Mouse (Mus musculus) heart, adult 2 months (tissue): ENCODE data around the gene Vipr1.

Source experiments
- CTCF ChIP-seq: fragments of 200-600 bp; IDR thresholded peaks from 2 replicates; pipeline ENCODE4 v1.8.1; 2022; ENCODE audit warnings: antibody characterized with exemption, mild to moderate bottlenecking, moderate library complexity
- POLR2A ChIP-seq: fragments of 200-500 bp; IDR thresholded peaks from 2 replicates; pipeline ENCODE4 v1.6.1; 2011; ENCODE audit warnings: mild to moderate bottlenecking, low read depth, low read length, control low read depth; ENCODE audit not compliant: insufficient read depth

DNA sequence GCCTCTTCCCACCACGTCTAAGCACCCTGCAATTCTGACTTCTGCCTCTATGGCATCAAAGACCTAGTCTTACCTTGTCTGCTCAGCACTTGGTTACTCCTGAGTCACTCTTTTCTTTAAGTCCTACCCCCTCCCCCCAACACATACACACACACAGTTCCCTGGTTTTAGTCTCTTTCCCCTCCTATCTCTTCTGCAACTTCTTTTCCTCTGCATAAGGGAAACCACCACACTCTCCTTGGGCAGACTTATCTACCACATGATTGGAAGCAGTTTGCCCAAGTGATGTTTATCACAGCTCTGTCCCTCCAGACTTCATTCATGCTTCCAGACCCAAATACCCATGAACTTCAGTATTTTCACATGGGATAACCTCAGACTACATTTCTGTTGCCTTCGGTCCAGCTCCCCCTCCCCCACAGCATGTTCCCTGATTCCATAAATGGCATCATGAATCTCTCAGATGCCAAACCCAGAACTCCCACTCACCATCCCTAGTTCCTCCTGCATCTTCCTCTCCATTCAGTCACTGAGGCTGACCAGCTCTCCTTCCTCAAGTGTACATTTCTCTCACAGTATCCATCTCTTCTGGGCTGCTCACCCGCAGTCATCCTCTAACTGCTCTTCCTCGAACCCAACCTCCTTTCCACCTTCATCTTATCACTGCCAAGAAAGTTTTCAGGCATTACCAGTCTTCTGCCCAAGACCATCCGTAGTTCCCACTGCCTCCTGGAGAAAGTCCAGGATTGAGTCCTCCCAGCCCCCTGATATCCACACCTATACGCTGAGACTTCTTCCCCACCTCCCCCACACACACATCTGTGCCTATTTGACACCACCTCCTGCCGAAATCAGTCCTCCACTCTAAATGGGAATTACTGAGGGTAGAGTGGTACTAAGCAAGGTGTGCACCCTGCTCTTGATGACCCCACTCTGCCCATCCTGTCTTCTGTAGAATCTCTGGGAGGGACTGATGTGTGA, 66.3 kb downstream of the Vipr1 start:
- TF ChIP-seq POLR2A (no peak), CTCF (no peak)
